Mouse (Mus musculus) heart, postnatal 25 days (tissue): ENCODE measurements around the gene Stat6. TPM values are rescaled to one million over a fixed set of nuclear protein-coding genes. Genes with fewer than 3 reads are reported as not detected.

Experiments
- DNase-seq: peaks from one replicate; pipeline ENCODE4 v3.0.0; 2022; ENCODE audit warnings: low spot score
- intact Hi-C: fragments of 180-260 bp; cut with DNase I; formaldehyde crosslinking; loops from one replicate; pipeline ENCODE4 v1.15.1; 2025
- total RNA-seq, 2 experiments: library from RNA; stranded (reverse); gene quantifications; 2 replicates each; pipeline ENCODE4 v1.2.3; 2021

Gene Stat6
- total RNA-seq, 2 experiments from 2014 or later, result 45.3 to 47.6 TPM

DNA sequence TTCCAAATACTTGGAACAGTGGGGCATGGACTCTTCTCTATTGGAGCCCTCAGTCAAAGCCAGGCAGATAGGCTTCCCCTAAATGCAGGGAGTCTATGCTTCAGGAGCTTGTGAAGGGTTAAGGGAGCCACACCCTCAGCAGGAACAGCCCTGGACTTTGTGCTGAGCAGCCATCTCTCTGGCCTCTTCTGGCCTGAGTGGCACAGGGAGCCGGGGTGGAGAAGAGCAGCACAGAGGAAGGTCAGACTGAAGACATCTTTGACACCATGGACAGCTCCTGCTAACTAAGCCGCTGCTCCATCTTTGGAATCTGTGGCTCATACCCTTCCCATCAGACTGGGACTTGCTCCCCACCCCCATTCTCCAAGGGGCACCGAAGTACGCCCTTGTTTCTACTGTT, 60.5 kb downstream of the Stat6 start:
- intact Hi-C loops, result no loop called here
- no peak for DNase-seq

DNA sequence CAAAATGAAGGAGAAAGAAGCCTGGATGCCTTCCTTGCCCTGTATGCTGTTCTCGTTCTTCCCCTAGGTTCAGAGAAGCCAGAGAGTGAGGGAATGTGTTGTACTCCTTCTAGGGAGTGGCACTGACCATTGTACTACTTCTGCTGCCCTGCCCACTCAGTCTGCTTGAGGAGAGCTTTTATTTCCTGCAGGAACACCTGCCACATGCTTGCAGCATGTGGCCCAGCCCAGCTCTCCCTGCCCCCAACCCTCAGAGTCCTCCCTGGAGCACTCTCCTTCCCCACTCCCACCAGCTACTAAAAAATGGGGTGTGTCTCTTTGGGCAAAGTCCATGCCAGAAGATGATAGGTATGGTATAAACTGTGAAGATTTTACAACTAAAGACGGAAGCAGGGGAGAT, 61.5 kb downstream of the Stat6 start:
- intact Hi-C loops, result no loop called here
- no peak for DNase-seq

GRCm38 (mm10) chr10:127704766-127705220, 62.0 kb downstream of the Stat6 start, which contains the start of gene Myo1a:
Gene Myo1a, plus strand, starts transcription at chr10:127705170.
- DNase-seq, result no peak
- intact Hi-C loops, result no loop called here

- intact Hi-C loops, result no loop called here
- no peak for DNase-seq
Observed at GRCm38 (mm10) chr10:127705783-127706182, 63.0 kb downstream of the Stat6 start.

DNA sequence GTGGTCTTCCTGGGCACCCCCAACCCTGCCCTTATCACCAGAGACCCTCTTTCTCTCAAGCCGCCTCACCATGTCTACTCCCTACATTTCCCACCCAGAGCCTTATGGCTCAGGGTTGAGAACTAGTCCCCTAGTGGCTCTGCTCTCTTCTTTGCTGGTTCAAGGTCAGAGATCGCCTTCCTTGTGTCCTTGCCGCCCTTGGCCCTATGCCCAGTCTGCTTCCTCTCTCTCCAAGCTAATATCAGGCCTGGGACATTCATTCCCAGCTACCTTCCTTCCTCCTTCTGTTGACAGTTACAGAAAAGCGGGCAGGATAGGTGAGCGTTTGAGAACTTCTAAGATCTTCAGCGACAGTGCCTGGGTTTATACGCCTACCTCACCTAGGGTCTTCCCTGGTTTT, 64.9 kb downstream of the Stat6 start:
- DNase-seq, result no peak

DNA sequence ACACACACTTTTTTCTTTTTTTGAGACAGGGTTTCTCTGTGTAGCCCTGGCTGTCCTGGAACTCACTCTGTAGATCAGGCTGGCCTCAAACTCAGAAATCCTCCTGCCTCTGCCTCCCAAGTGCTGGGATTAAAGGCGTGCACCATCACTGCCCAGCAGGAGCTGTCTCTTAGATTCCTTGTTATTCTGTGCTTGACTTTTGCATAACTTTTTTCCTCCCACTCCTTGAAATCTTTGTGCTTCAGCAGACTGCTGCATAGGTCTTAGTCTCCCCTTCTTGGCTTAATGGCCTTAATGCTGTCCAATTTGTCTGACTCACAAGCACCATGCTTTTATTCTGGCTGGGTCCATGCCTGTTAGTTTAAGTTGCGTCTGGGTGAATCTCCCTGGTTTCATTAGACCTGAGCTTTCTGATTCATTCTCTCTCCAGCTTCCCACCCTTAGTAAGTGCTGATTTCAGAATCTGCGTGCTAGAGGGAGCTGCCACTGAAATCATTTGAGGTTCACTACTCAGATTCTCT, 66.1 kb downstream of the Stat6 start:
- intact Hi-C loops, result no loop called here
- no peak for DNase-seq

More for the DNA sequence above, 64.9 kb downstream of the Stat6 start:
- intact Hi-C loops, result no loop called here

GRCm38 (mm10) chr10:127710331-127710730, 67.5 kb downstream of the Stat6 start:
- intact Hi-C loops, result no loop called here
- DNase-seq, result no peak

Other genes with a start within 250 kb of the Stat6 start
- gene Stac3, start 141.3 kb upstream of the Stat6 start, total RNA-seq, result under 1 TPM; 0.22 to 0.70 TPM
- 10 to 100 TPM; 22.6 to 33.1 TPM for gene Ndufa4l2, start 128.0 kb upstream of the Stat6 start, total RNA-seq
- gene Shmt2, start 120.5 kb upstream of the Stat6 start, total RNA-seq, result 10 to 100 TPM; 44.3 TPM
- gene Nxph4, start 108.4 kb upstream of the Stat6 start, total RNA-seq, result under 1 TPM; 0.31 to 0.34 TPM
- gene Lrp1, start 21.8 kb upstream of the Stat6 start, total RNA-seq, result 10 to 100 TPM; 70.7 to 90.2 TPM
- gene Nemp1, start 23.9 kb downstream of the Stat6 start, total RNA-seq, result 1 to 10 TPM; 3.4 to 4.4 TPM
- gene Nab2, start 25.6 kb downstream of the Stat6 start, total RNA-seq, result 1 to 10 TPM; 5.6 to 7.0 TPM
- under 1 TPM in 1 of 2 experiments, not detected in 1; 0.10 TPM for gene Myo1a, start 62.2 kb downstream of the Stat6 start, total RNA-seq
- not detected for gene Tac2, start 81.5 kb downstream of the Stat6 start, total RNA-seq
- 1 to 10 TPM; 6.8 to 8.3 TPM for gene Zbtb39, start 96.6 kb downstream of the Stat6 start, total RNA-seq
- gene Gpr182, start 108.7 kb downstream of the Stat6 start, total RNA-seq, result 1 to 10 TPM; 3.4 to 3.8 TPM
- gene Rdh1, start 116.7 kb downstream of the Stat6 start, total RNA-seq, result under 1 TPM in 1 of 2 experiments, not detected in 1; 0.08 TPM
- gene Rdh16f1, start 116.8 kb downstream of the Stat6 start, total RNA-seq, result under 1 TPM in 1 of 2 experiments, not detected in 1; 0.20 TPM
- not detected for gene Rdh9, start 133.4 kb downstream of the Stat6 start, total RNA-seq
- gene Rdh16, start 158.2 kb downstream of the Stat6 start, total RNA-seq, result not detected
- not detected for gene Rdh19, start 206.9 kb downstream of the Stat6 start, total RNA-seq
- not detected for gene Rdh16f2, start 223.5 kb downstream of the Stat6 start, total RNA-seq
- not detected for gene Rdh7, start 245.8 kb downstream of the Stat6 start, total RNA-seq